Mouse (Mus musculus) CD8-positive naive resting alpha-beta T cell, adult 2 months (primary cell): ENCODE data around the gene Spint1.

Experiments
- DNase-seq, 2 experiments: peaks; one replicate each; pipeline ENCODE4 v3.0.0; 2022; ENCODE audit warnings: low read depth in 2 of 2, low spot score in 2 of 2

The Spint1 gene

GRCm38 (mm10) chr2:119242548-119242947 is 5.4 kb downstream of the Spint1 start:
- DNase-seq: no peak

- no peak for DNase-seq
These were observed 8.1 kb downstream of the Spint1 start for GRCm38 (mm10) chr2:119245246-119245645.

- no peak for DNase-seq
These were observed 10.7 kb downstream of the Spint1 start for GRCm38 (mm10) chr2:119247904-119248303.

- no peak for DNase-seq
These were observed 12.5 kb downstream of the Spint1 start for GRCm38 (mm10) chr2:119249592-119250061.

- DNase-seq: no peak
These were observed 13.2 kb downstream of the Spint1 start for GRCm38 (mm10) chr2:119250377-119250776.

- peak; percentile 76 to 85 for DNase-seq
These were observed 13.8 kb downstream of the Spint1 start for GRCm38 (mm10) chr2:119250826-119251478.

GRCm38 (mm10) chr2:119254976-119255375 is 17.8 kb downstream of the Spint1 start:
- no peak for DNase-seq

- no peak for DNase-seq
These were observed 23.4 kb downstream of the Spint1 start for GRCm38 (mm10) chr2:119260518-119260917.

GRCm38 (mm10) chr2:119261326-119261725 is 24.2 kb downstream of the Spint1 start:
- DNase-seq: no peak

DNA sequence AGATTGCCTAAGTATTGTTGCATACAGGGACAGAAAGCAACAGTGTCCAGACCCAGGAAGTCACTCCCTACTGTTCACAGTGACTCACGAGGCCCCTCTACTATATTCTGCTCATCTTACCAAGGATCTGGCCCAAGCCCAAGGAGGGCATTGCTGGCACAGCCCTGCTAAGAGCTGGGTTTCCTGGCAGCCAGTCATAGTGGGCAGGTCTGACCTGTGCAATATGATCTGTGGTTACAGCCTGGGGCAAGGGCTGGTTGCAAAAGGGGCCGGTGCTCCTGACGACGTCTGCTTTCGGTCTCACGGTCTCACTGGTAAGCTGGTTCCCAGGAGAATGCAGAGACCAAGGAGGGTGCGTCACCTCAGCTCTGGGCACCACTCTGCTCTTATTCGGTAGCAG is 25.8 kb downstream of the Spint1 start:
- DNase-seq: no peak

GRCm38 (mm10) chr2:119263813-119264212 is 26.7 kb downstream of the Spint1 start:
- DNase-seq: no peak

- DNase-seq: no peak
These were observed 33.1 kb downstream of the Spint1 start for GRCm38 (mm10) chr2:119270286-119270642.

- DNase-seq: peak in 1 of 2 experiments; percentile 28
These were observed 33.6 kb downstream of the Spint1 start, which contains the start of gene Rhov for GRCm38 (mm10) chr2:119270643-119271331. Gene Rhov, minus strand, starts transcription at chr2:119271272.

GRCm38 (mm10) chr2:119274126-119274525 is 37.0 kb downstream of the Spint1 start:
- DNase-seq: no peak

GRCm38 (mm10) chr2:119276926-119277325 is 39.8 kb downstream of the Spint1 start:
- DNase-seq: no peak

DNA sequence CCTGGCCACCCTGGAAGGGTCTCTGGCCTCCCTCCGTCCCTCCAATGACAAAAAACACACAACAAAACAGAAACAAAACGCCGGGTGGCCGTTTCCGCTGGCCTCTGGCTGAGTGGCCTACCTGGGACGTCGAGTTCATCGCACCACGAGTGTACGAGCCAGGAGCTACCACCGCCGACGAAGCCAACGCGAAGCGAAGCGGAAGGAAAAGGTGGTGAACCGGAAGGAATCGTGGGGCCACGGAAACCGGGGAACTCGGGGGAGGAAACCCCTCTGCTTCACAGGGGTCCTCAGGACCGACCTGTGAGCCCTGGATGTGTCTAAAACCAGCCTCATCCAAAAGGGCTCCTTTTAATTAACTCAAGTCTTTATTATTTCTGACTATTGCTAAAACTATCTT is 40.6 kb downstream of the Spint1 start:
- no peak for DNase-seq

DNA sequence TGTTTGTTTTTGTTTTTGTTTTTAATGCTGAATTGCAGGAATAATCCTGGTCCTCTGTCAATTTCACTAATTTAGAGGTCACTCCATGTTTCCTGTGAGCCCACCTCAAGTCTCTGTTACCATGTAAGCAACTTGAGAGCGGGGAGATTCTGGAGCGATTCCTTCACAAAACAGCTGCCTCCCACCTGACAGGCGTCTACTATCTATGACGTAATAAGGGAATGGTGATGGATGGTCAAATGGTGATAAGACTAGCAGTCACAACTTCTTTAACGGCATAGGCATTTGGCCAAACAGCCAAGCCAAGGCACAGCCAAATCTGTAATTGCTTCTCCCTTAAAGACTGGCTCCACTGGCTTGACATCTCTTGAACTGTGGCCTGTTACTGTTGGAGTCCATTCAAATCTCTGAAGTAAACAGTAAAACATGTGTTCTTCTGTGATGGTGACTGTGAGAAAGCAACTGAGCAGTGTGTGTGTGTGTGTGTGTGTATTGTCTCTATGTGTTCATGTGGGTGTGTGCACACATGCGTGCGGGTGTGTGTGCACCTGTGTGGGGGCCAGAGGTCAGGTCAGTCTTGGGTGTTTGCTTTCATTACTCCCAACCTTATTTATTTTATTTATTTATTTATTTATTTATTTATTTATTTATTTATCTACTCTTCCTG is 44.9 kb downstream of the Spint1 start:
- DNase-seq: no peak

- no peak for DNase-seq
These were observed 50.2 kb downstream of the Spint1 start for GRCm38 (mm10) chr2:119287372-119287771.

- DNase-seq: peak; percentile 98 to 99
These were observed 51.2 kb downstream of the Spint1 start, which contains the start of gene Vps18 for GRCm38 (mm10) chr2:119288270-119288882. Gene Vps18, plus strand, starts transcription at chr2:119288740.

- DNase-seq: no peak
These were observed 51.9 kb downstream of the Spint1 start for GRCm38 (mm10) chr2:119289014-119289416.

DNA sequence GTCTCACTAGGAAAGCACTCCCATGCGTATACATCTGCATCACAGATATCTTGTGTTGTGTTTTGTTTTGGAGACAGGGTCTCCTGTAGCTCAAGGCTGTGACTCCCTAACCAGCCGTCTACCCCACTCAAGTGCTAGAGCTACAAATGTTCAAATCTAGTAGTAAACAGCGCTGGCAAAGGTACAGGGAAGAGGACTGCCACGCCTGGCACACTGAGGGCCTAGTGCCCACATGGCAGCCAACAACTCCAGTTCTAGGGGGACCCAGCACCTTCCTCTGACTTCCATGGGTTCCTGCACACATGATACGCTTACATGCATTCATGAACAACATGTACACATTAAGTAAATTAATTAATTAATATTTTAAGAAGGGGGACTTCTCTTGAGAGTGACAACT is 55.1 kb downstream of the Spint1 start:
- DNase-seq: no peak

DNA sequence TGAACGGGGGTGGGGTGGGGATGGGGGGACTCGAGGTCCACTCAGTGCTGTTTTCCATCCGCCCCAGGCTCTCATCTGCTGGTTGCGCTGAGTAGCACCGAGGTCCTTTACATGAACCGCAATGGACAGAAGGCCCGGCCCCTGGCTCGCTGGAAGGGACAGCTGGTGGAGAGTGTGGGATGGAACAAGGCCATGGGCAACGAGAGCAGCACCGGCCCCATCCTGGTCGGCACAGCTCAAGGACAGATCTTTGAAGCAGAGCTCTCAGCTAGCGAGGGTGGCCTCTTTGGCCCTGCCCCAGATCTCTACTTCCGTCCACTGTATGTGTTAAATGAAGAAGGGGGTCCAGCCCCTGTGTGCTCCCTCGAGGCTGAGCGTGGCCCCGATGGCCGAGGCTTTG is 55.7 kb downstream of the Spint1 start:
- DNase-seq: no peak
